Mouse (Mus musculus): ENCODE data around the gene C9. TPM values are rescaled to one million over a fixed set of nuclear protein-coding genes. Genes with fewer than 3 reads are reported as not detected.

Gene C9
- polyA plus RNA-seq, 1 experiment from 2014 or later: not detected

GRCm38 (mm10) chr15:6533858-6534343 is 88.8 kb downstream of the C9 start:
- H3K27ac ChIP-seq (replicated peaks): no peak overlapping the region
- no peaks in the 10 kb centered on the region for H3K4me1 ChIP-seq
- no peak overlapping the region for H3K4me2 ChIP-seq
- H3K9ac ChIP-seq: no peak overlapping the region
- no peak overlapping the region for H3K4me3 ChIP-seq
- ATAC-seq (ENCODE audit: extremely low read depth, insufficient number of reproducible peaks, low FRiP score, low TSS enrichment): no peak
- no peaks in the 10 kb centered on the region for H3K36me3 ChIP-seq
- WGBS: 78% methylated on average over 3 of the region's 3 CpGs
- H3K27me3 ChIP-seq (replicated peaks): no peaks in the 10 kb centered on the region
- no peaks in the 10 kb centered on the region for H3K9me3 ChIP-seq

GRCm38 (mm10) chr15:6534592-6534991 is 89.5 kb downstream of the C9 start:
- Histone ChIP-seq H3K4me3 (no peak overlapping the region), H3K27me3 (replicated peaks) (no peaks in the 10 kb centered on the region), H3K9ac (no peak overlapping the region), H3K9me3 (no peaks in the 10 kb centered on the region), H3K36me3 (no peaks in the 10 kb centered on the region), H3K27ac (replicated peaks) (no peak overlapping the region), H3K4me2 (no peak overlapping the region), H3K4me1 (no peaks in the 10 kb centered on the region)
- 63% methylated on average over 8 of the region's 8 CpGs for WGBS
- no peak for ATAC-seq (ENCODE audit: extremely low read depth, insufficient number of reproducible peaks, low FRiP score, low TSS enrichment)

GRCm38 (mm10) chr15:6539639-6540338 is 94.7 kb downstream of the C9 start:
- H3K4me3 ChIP-seq: no peak overlapping the region
- H3K4me1 ChIP-seq: peaks cover 3% of the 10 kb centered on the region; the same call in 1 of the 2 replicates
- H3K27ac ChIP-seq (replicated peaks): no peak overlapping the region
- no peaks in the 10 kb centered on the region for H3K36me3 ChIP-seq
- no peaks in the 10 kb centered on the region for H3K27me3 ChIP-seq (replicated peaks)
- no peak overlapping the region for H3K9ac ChIP-seq
- ATAC-seq (ENCODE audit: extremely low read depth, insufficient number of reproducible peaks, low FRiP score, low TSS enrichment): no peak
- 45% methylated on average over 7 of the region's 7 CpGs for WGBS
- H3K9me3 ChIP-seq: no peaks in the 10 kb centered on the region
- no peak overlapping the region for H3K4me2 ChIP-seq

Other genes starting within 250 kb of the C9 start
- 31.6 and 36.5 TPM in 2 replicates for gene Dab2, start 145.5 kb upstream of the C9 start, polyA plus RNA-seq (2015; fragmentation: Nextera tagmentation; extraction: Ambion mirVana)
- 3.5 and 6.2 TPM in 2 replicates for gene Fyb, start 77.5 kb downstream of the C9 start, polyA plus RNA-seq (2015; fragmentation: Nextera tagmentation; extraction: Ambion mirVana)

All from heart, embryonic 13.5 days (tissue).